Mouse (Mus musculus): ENCODE data around the gene Rassf9. TPM values are rescaled to one million over a fixed set of nuclear protein-coding genes. Genes with fewer than 3 reads are reported as not detected.

Gene Rassf9
- 10 to 100 TPM; 10.1 to 10.7 TPM for total RNA-seq (2021)

DNA sequence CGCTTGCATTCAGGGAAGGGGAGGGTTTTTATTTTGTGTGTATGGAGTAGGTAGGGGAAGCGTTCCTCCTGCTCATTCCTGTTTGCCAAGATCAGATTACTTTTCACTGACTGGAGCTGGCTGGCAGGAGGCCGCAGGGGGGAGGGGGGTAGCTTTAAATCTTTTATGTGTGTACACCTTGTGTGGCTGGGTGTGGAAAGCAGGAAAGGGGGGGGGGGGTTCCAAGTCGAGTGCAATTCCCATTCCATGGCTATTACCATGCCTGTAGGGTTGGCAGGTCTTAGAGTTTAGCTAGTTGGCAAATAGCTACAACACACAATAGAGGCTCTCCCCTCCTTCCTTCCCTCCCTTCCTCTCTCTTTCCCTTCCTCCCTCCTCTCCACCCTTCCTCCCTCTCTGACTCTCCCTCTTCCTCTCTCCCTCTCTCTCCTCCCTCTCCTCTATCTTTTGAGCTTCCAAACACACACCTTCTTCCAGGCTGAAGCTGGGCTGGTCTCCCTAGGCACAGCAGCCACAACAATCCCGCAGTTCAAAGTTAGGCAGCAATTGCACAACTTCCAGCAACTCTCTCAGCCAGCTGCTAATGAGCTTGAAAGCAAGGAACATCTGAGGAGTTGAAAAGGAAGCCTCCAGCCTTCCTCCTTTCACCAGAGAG is at the start of gene Rassf9:
Gene Rassf9, plus strand, starts transcription at position 416 of the 655 bp plus-strand sequence.
- DNase-seq = peak; percentile 18

DNA sequence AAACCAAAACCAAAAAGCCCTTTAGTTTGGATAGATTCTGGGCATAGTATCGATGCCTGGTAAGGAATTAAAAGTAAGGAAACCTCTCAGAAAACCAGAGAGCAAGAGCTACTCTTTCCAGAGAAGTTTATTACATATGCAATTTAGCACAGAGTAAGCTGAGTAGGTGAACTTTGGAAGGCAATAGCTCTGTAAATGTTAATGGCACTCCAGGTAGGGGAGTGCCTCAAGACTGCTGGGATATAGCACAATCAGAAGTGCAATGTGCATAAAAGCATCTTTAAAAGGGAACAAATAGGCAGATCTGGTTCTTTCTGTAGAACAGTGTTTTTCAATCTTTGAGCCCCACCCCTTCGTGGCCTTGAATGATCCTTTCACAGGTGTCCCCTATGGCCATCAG is 42.6 kb upstream of the Rassf9 start:
- DNase-seq = no peak

DNA sequence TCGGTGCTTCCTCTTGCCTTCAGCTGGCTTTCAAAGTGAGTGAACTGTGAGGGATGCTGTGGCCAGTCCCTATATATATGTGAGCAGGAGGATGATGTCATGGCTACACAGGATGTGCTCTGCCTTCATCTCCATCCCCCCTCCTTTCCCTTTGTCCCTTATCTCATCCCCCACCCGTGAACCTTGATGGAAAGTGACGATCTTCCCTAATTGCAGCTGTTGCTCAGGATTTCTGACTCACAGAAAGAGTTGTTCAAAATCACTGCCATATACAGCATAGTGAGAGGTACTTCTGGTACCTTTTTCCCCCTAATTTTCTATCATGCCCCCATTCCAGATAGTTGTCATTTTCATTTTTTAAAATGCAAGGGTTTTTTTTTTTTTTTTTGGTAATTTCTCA is 21.6 kb upstream of the Rassf9 start, which contains the start of gene Nts:
Gene Nts, minus strand, starts transcription at position 101 of the 400 bp plus-strand sequence.
- DNase-seq = no peak

DNA sequence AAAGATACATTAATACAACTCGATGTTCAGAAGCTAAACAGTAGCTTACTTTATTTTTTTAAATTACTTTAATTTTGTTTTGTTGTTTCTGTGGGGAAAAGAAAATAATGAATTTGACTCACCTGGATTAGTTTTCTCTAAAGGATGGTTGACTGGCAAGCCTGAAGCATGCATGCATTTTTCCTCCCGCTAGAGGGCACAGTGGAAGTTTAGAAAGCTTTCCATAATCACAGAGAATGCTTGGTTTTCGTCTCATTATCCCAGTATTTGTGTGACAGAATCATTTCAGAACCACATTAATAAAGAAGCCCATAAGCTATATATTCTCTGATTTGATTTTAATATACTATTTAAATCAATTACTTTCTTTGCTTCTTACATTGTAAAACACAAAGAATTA is 20.2 kb upstream of the Rassf9 start:
- peak; percentile 51 for DNase-seq

DNA sequence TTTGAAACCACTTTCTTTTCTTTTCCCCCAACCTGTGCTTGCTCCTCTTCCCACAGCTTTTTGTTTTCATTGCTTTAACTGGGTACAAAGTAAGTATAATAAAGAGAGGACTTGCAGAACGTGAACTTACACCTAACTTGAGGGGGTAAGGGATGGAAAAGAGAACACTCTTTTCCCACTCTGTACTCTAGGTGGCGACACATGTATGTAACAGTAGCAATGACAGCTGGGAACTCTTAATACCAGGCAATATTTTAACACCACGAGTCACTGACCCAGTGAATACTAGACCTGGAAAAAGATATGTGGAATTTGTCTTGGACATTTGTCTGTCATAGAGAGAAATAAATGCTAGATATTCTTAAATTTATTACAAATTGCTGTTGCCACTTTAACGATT is 13.3 kb upstream of the Rassf9 start:
- peak; percentile 33 for DNase-seq

DNA sequence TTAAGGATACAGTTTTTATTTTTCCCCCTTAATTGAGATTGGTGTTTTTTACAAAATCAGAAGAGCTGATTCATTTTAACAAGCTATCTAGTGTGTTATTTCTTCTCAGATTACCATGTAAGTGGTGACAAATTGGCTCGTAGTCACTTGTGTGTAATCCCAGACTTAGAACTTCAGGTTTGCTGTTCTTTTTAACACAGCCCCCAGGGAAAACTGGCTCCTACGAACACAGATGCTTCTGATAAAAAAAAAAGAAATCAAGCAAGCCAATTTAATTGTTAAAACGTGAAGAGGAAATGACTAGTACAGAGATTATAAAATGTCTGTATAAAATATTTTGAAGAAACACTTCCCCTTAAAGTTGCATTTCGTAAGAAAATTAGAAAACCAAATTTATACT is 4.6 kb upstream of the Rassf9 start:
- DNase-seq = no peak

DNA sequence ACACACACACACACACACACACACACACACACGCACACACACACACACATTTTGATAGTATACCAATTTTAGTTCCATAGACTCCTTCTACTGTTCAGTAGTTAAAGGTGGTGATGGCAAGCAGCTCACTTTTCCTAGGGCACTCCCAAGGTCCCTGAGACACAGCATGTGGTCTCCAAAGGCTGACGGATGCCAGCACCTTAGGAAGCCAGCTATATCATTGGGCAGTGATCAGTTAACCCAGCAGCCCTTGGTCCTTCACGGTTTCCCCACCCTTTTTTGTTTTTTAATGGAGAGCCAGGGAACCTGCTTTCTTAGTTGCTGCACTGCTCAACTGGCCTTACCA is 588 bp upstream of the Rassf9 start:
- no peak for DNase-seq

DNA sequence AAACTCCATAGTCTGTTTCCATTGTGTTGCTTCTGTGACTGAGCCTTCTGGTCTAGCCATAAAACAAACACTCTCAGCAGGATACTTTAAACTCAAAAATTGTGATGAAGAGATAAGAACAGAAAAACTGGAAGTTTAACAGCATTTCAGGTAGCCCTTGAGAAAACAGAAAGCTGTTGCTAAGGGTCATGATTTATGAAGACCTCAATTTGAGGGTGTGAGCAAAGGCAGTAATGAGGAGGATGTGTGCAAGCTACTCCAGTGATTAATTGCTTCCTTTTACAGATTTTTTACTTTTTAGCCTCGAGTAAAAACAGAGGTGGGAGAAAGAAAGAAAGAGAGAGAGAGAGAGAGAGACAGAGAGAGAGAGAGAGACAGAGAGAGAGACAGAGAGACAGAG is 2.1 kb downstream of the Rassf9 start:
- DNase-seq = no peak

DNA sequence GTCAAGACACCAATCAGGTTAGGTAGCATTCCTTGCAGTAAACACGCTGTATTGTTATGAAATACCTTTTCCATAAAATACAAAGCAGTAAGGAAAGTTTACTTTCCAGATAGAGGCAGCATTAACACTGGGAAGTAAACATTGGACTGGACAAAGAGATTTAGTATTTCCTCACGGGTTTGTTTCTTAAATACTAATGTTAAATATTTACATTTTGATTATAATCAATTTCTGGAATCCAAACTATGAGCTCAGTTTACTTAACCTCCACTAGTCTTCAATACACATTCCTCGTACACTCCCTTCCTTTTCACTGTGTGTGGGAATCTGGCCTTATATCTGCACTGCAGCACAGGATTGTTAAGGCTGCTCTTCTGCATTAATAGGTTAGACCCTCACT is 15.9 kb downstream of the Rassf9 start:
- DNase-seq = no peak

DNA sequence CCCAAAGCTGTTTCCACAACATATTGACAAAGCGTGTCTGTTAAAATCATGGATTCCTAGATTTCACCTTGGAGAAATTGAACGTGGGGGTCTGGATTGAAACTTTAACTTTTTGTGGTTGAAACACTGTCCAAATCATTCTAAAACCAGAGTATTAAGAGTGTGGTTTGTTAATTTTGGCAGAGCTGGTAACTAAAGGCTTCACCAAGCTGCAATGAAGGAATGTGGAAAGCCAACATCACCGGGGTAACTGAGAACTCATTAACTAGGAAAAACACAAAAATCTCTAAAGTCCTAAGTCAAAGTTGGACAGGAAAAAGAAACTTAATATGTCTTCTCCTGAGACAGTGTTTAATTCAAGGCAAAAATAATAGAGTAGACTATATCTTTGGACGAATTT is 41.9 kb downstream of the Rassf9 start:
- no peak for DNase-seq

DNA sequence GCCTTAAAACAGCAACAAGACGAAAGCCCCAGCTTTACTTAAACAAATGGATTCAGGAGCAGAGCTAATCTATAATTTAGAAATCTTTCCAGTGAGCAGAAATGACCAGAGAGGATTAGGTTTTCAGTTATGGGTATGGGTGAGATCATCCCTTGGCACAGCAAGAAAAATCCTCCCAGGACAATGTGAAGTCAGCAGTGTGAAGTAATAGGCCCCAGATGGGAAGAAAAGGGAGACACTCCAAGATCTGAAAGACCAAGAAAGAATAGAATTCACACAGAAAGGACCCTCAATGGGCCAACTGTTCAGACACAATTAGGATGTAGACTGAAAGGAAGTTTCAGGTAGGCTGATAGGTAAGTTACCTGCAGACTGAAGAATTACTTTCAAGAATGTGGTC is 50.5 kb downstream of the Rassf9 start:
- no peak for DNase-seq

DNA sequence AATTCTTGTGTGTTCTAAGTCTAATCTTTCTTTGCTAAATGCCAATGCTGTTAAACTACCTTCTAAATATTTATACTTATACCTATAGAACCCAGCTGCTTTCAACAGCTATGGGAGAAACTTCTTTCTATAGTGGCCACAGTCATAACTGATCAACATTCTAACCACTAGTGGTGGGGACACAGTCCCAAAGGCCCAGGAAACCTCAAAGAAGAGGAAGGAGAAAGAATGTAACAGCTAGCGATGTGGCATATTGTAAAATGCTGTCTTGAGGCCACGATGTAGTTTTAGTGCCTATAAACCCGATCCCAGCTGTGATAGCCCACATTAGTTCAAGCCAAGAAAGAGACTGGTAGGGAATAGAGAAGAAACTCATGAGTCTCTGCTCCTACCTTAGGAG is 65.9 kb downstream of the Rassf9 start:
- no peak for DNase-seq

DNA sequence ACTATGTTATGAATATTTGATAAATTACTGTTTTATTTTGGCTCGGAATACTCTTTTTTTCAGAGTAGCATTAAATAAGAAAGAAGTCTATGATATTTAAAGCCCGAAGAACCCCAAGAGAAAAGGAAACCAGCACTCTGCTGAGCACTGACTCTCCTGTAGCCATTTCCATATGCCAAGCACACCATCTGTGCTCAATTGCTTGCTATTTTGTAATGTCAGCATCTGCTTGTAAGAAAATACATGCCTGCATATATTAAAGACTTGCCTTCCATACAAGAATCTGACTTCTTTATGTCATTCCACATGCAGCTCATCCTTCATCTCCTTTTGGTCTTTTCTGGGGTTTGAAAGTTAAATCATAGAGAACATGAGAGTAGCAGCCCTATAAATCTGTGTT is 82.3 kb downstream of the Rassf9 start:
- no peak for DNase-seq

Other genes with a start within 250 kb of the Rassf9 start
- gene Nts, start 21.7 kb upstream of the Rassf9 start, total RNA-seq (2021) = 10 to 100 TPM in 1 of 2 experiments, 1 to 10 TPM in 1; 8.8 to 10.2 TPM